ENCODE assay signal across 9 mouse cellular contexts in genomic region chr1:66895093-66895836, GRCm38 (mm10). TPM values are rescaled to one million over a fixed set of nuclear protein-coding genes. Genes with fewer than 3 reads are reported as not detected.
A peak's percentile ranks its signal among the peaks of the same experiment; 100 is the strongest.
DNase-seq lines count a peak whose midpoint lies in the region; ATAC-seq and TF ChIP-seq lines count a peak whose summit lies in the region.
"Had no signal": no experiment of that assay in that cellular context is flagged by ENCODE, and none has a peak within 500 bp of the region (broad histone marks: within the 10 kb centered on the region; RNA-seq: fewer than 3 reads in every experiment).

No protein-coding gene starts in this region.

- TF ChIP-seq CTCF in stomach, postnatal 0 days (IDR thresholded peaks at IDR 0.05; ENCODE audit: low read depth), result no peak

- ATAC-seq in heart, embryonic 14.5 days (ENCODE audit: insufficient number of reproducible peaks, insufficient read depth, low FRiP score, low read depth), result no peak
- ATAC-seq in neural tube, embryonic 12.5 days (ENCODE audit: low FRiP score, low read depth), result 0 out of 2 replicates have a peak, but pooled peaks have one; percentile 23
- ATAC-seq in intestine, embryonic 16.5 days, result peak; percentile 77
- ATAC-seq in stomach, postnatal 0 days (ENCODE audit: low FRiP score, low TSS enrichment), result peak; percentile 75

- WGBS in heart, embryonic 14.5 days, result 65% methylated on average over 6 of the region's 6 CpGs
- 64% methylated on average over 6 of the region's 6 CpGs for WGBS in neural tube, embryonic 12.5 days
- WGBS in intestine, embryonic 16.5 days, result 47% methylated on average over 6 of the region's 6 CpGs
- 47% methylated on average over 6 of the region's 6 CpGs for WGBS in stomach, postnatal 0 days

- H3K36me3 ChIP-seq in heart, embryonic 14.5 days (ENCODE audit: control insufficient read depth, insufficient read depth, low read length), result no peaks in the 10 kb centered on the region
- no peaks in the 10 kb centered on the region for H3K36me3 ChIP-seq in neural tube, embryonic 12.5 days
- H3K36me3 ChIP-seq in intestine, embryonic 16.5 days (ENCODE audit: control insufficient read depth, insufficient read depth, low read length), result no peaks in the 10 kb centered on the region
- no peaks in the 10 kb centered on the region for H3K36me3 ChIP-seq in stomach, postnatal 0 days (ENCODE audit: control insufficient read depth, insufficient read depth, low read length)

- no peaks in the 10 kb centered on the region for H3K9me3 ChIP-seq in heart, embryonic 14.5 days (ENCODE audit: control insufficient read depth, low read length)
- no peaks in the 10 kb centered on the region for H3K9me3 ChIP-seq in neural tube, embryonic 12.5 days
- H3K9me3 ChIP-seq in intestine, embryonic 16.5 days (ENCODE audit: control insufficient read depth, low read length), result no peaks in the 10 kb centered on the region
- no peaks in the 10 kb centered on the region for H3K9me3 ChIP-seq in stomach, postnatal 0 days (ENCODE audit: control insufficient read depth, low read length)

- H3K27ac ChIP-seq in heart, embryonic 14.5 days (replicated peaks in 1 of 2; ENCODE audit: control insufficient read depth in 1 of 2, insufficient read depth in 1 of 2, low read depth in 2 of 2, low read length in 2 of 2), result no peak overlapping the region
- no peak overlapping the region for H3K27ac ChIP-seq in neural tube, embryonic 12.5 days
- H3K27ac ChIP-seq in intestine, embryonic 16.5 days (ENCODE audit: low read length), result peak overlapping the region; percentile 47
- H3K27ac ChIP-seq in stomach, postnatal 0 days (replicated peaks), result no peak overlapping the region

- peaks cover 2 to 19% of the 10 kb centered on the region in 2 experiments; a peak in 3 of 4 replicates for H3K4me1 ChIP-seq in heart, embryonic 14.5 days (ENCODE audit: control insufficient read depth in 2 of 2, insufficient read depth in 2 of 2, low read length in 2 of 2)
- peaks cover 4% of the 10 kb centered on the region; the same call in 1 of the 2 replicates for H3K4me1 ChIP-seq in neural tube, embryonic 12.5 days
- peaks cover 11% of the 10 kb centered on the region for H3K4me1 ChIP-seq in intestine, embryonic 16.5 days (ENCODE audit: control insufficient read depth, insufficient read depth, low read length)
- no peaks in the 10 kb centered on the region for H3K4me1 ChIP-seq in stomach, postnatal 0 days (replicated peaks; ENCODE audit: control insufficient read depth, insufficient read depth)

- intact Hi-C loops in heart, postnatal 14 days (cut with DNase I), result loop anchor here (2.0 to 5.0 kb wide), 2 partner anchors 47 to 48 kb away; no protein-coding TSS in a partner anchor

- H3K9ac ChIP-seq in heart, embryonic 14.5 days (ENCODE audit: low read length), result no peak overlapping the region
- H3K9ac ChIP-seq in neural tube, embryonic 12.5 days, result no peak overlapping the region
- peak overlapping the region; percentile 8; the same call in 1 of the 2 replicates for H3K9ac ChIP-seq in intestine, embryonic 16.5 days (ENCODE audit: low read depth, low read length)
- H3K9ac ChIP-seq in stomach, postnatal 0 days (ENCODE audit: low read length), result no peak overlapping the region

- H3K4me2 ChIP-seq in heart, embryonic 14.5 days (ENCODE audit: low read length), result peak overlapping the region; percentile 55
- no peak overlapping the region for H3K4me2 ChIP-seq in neural tube, embryonic 12.5 days (replicated peaks)
- 0 out of 2 replicates have a peak overlapping the region, but pooled peaks have one; percentile 7 for H3K4me2 ChIP-seq in intestine, embryonic 16.5 days (ENCODE audit: low read depth, low read length)
- H3K4me2 ChIP-seq in stomach, postnatal 0 days (replicated peaks; ENCODE audit: low read depth), result no peak overlapping the region; the same call in 1 of the 2 replicates

- no peak for TF ChIP-seq EP300 in stomach, postnatal 0 days (optimal IDR thresholded peaks at IDR 0.05)

- DNase-seq in heart, postnatal 14 days, result no peak
- DNase-seq in neural tube, embryonic 10.5 days (ENCODE audit: extremely low spot score, low spot score), result no peak
- peak; percentile 23 for DNase-seq in stomach, postnatal 0 days (ENCODE audit: low spot score)
- DNase-seq in urinary bladder, postnatal 4 days (ENCODE audit: low spot score in 2 of 2), result no peak
- DNase-seq in kidney, adult 8-10 months, result no peak

- H3K4me3 ChIP-seq in heart, embryonic 14.5 days (ENCODE audit: control insufficient read depth in 1 of 2, insufficient read depth in 1 of 2, low read depth in 1 of 2, low read length in 2 of 2), result no peak overlapping the region
- H3K4me3 ChIP-seq in neural tube, embryonic 12.5 days, result no peak overlapping the region
- H3K4me3 ChIP-seq in intestine, embryonic 16.5 days (ENCODE audit: low read length), result no peak overlapping the region
- no peak overlapping the region for H3K4me3 ChIP-seq in stomach, postnatal 0 days (ENCODE audit: low read depth, low read length)

- H3K27me3 ChIP-seq in heart, embryonic 14.5 days (ENCODE audit: control insufficient read depth, insufficient read depth, low read length), result no peaks in the 10 kb centered on the region
- H3K27me3 ChIP-seq in neural tube, embryonic 12.5 days (replicated peaks), result no peaks in the 10 kb centered on the region
- H3K27me3 ChIP-seq in intestine, embryonic 16.5 days (replicated peaks; ENCODE audit: control insufficient read depth, insufficient read depth, low read length), result no peaks in the 10 kb centered on the region
- no peaks in the 10 kb centered on the region for H3K27me3 ChIP-seq in stomach, postnatal 0 days (ENCODE audit: control insufficient read depth, insufficient read depth, low read length)

RNA-seq across cellular contexts. Expression of gene Acadl, which starts 32.2 kb away (rescaled TPM):
- 720 and 759 TPM in 2 replicates for polyA plus RNA-seq in heart, embryonic 14.5 days (2014; fragmentation: Nextera tagmentation; extraction: Ambion mirVana)
- 1,000 to 10,000 TPM; 1,175 to 1,217 TPM for total RNA-seq in heart, postnatal 14 days (2021)
- 55.7 and 60.4 TPM in 2 replicates for polyA plus RNA-seq in neural tube, embryonic 12.5 days (2016; fragmentation: Nextera tagmentation; extraction: Ambion mirVana)
- 309 and 355 TPM in 2 replicates for polyA plus RNA-seq in intestine, embryonic 16.5 days (2015; fragmentation: Nextera tagmentation; extraction: Ambion mirVana)
- polyA plus RNA-seq in stomach, postnatal 0 days (2015; fragmentation: Nextera tagmentation; extraction: Ambion mirVana), result 217 and 232 TPM in 2 replicates

RNA-seq across cellular contexts. Expression of gene Myl1, which starts 49.9 kb away (rescaled TPM):
- 491 and 610 TPM in 2 replicates for polyA plus RNA-seq in heart, embryonic 14.5 days (2014; fragmentation: Nextera tagmentation; extraction: Ambion mirVana)
- 10 to 100 TPM; 25.3 to 35.9 TPM for total RNA-seq in heart, postnatal 14 days (2021)
- polyA plus RNA-seq in neural tube, embryonic 12.5 days (2016; fragmentation: Nextera tagmentation; extraction: Ambion mirVana), result 47.5 and 64.3 TPM in 2 replicates
- polyA plus RNA-seq in intestine, embryonic 16.5 days (2015; fragmentation: Nextera tagmentation; extraction: Ambion mirVana), result 12.7 TPM in 2 replicates
- 10.3 and 12.7 TPM in 2 replicates for polyA plus RNA-seq in stomach, postnatal 0 days (2015; fragmentation: Nextera tagmentation; extraction: Ambion mirVana)
- polyA plus RNA-seq: activated CD4-positive, CD25-positive, alpha-beta regulatory T cell, adult 4 months had no signal

Comparison
In these comparisons a context has a peak if more than half of its experiments do, and no peak if none do; other contexts are left out.
1. H3K4me2 ChIP-seq: peak in heart, embryonic 14.5 days (single experiment) and intestine, embryonic 16.5 days (single experiment); none in neural tube, embryonic 12.5 days (single experiment) and stomach, postnatal 0 days (single experiment).